Comparison of ENCODE assay signal across 9 mouse cellular contexts in genomic region chr13:54797356-54797755, GRCm38 (mm10). TPM values are rescaled to one million over a fixed set of nuclear protein-coding genes. Genes with fewer than 3 reads are reported as not detected.
DNase-seq lines count a peak whose midpoint lies in the region; TF ChIP-seq lines count a peak whose summit lies in the region.
"Had no signal": no experiment of that assay in that cellular context is flagged by ENCODE, and none has a peak within 500 bp of the region (broad histone marks: within the 10 kb centered on the region; RNA-seq: fewer than 3 reads in every experiment).

No protein-coding gene starts in this region.

- TF ChIP-seq EP300 in heart, adult 2 months (IDR thresholded peaks at IDR 0.05; ENCODE audit: insufficient read depth, low read depth, low read length): no peak

- intact Hi-C loops in heart, adult 2 months (cut with DNase I): no loop called here

- no peak for TF ChIP-seq POLR2A in heart, adult 2 months (IDR thresholded peaks at IDR 0.05; ENCODE audit: insufficient read depth, low read depth, low read length)
- no peak for TF ChIP-seq POLR2A in spleen, adult 2 months (IDR thresholded peaks at IDR 0.05; ENCODE audit: low read depth, low read length)
- TF ChIP-seq POLR2A in brain, embryonic 14.5 days (IDR thresholded peaks at IDR 0.05; ENCODE audit: borderline replicate concordance, extremely low read depth, insufficient read depth, insufficient read length, poor library complexity, severe bottlenecking): no peak
- no peak for TF ChIP-seq POLR2A in small intestine, adult 2 months (IDR thresholded peaks at IDR 0.05; ENCODE audit: low read depth, low read length)

- H3K4me1 ChIP-seq in heart, adult 2 months (ENCODE audit: control insufficient read depth, insufficient read depth, low read length): no peaks in the 10 kb centered on the region; the same call in 1 of the 2 replicates
- no peaks in the 10 kb centered on the region for H3K4me1 ChIP-seq in spleen, adult 2 months (ENCODE audit: control insufficient read depth, insufficient read depth, insufficient read length)
- H3K4me1 ChIP-seq in small intestine, adult 2 months (ENCODE audit: control insufficient read depth, insufficient read depth, insufficient read length, low read length): no peaks in the 10 kb centered on the region
- H3K4me1 ChIP-seq: neural tube, embryonic 12.5 days had no signal

- no peak overlapping the region for H3K4me3 ChIP-seq in heart, adult 2 months
- H3K4me3 ChIP-seq in spleen, adult 2 months (ENCODE audit: extremely low read depth, insufficient read depth, insufficient read length): no peak overlapping the region
- H3K4me3 ChIP-seq in small intestine, adult 2 months (ENCODE audit: low read depth, low read length): no peak overlapping the region
- H3K4me3 ChIP-seq: neural tube, embryonic 12.5 days had no signal

- H3K27me3 ChIP-seq in heart, adult 2 months (ENCODE audit: control insufficient read depth, insufficient read depth, low read length): no peaks in the 10 kb centered on the region
- H3K27me3 ChIP-seq in spleen, adult 2 months (ENCODE audit: control insufficient read depth, insufficient read depth, low read length): no peaks in the 10 kb centered on the region
- no peaks in the 10 kb centered on the region for H3K27me3 ChIP-seq in small intestine, adult 2 months (ENCODE audit: control insufficient read depth, insufficient read depth, low read length)

- peak; percentile 91 for TF ChIP-seq CTCF in heart, adult 2 months (IDR thresholded peaks at IDR 0.05)
- peak; percentile 67; the same call in 1 of the 2 replicates for TF ChIP-seq CTCF in spleen, adult 2 months (IDR thresholded peaks at IDR 0.05; ENCODE audit: extremely low read depth, insufficient read depth, insufficient read length, insufficient replicate concordance)
- peak; percentile 88; the same call in 1 of the 2 replicates for TF ChIP-seq CTCF in brain, embryonic 14.5 days (IDR thresholded peaks at IDR 0.05; ENCODE audit: borderline replicate concordance, extremely low read depth, insufficient read depth, insufficient read length)
- peak; percentile 51; the same call in 1 of the 2 replicates for TF ChIP-seq CTCF in small intestine, adult 2 months (IDR thresholded peaks at IDR 0.05; ENCODE audit: extremely low read depth, insufficient read length, insufficient replicate concordance, low read depth, low read length)

- no peak overlapping the region for H3K9ac ChIP-seq in heart, adult 2 months (ENCODE audit: low read depth, low read length)
- H3K9ac ChIP-seq: neural tube, embryonic 12.5 days had no signal

- no peaks in the 10 kb centered on the region for H3K79me2 ChIP-seq in heart, adult 2 months (replicated peaks; ENCODE audit: control insufficient read depth, insufficient read depth, low read length)

- DNase-seq in heart, adult 2 months: peak in 1 of 2 experiments; percentile 33
- no peak for DNase-seq in heart, adult 11 months
- no peak for DNase-seq in spleen, adult 2 months (ENCODE audit: low read depth in 1 of 2, low spot score in 2 of 2)
- DNase-seq in spleen, postnatal 14 days (ENCODE audit: low spot score in 2 of 2): no peak
- peak; percentile 68 for DNase-seq in brain, embryonic 14.5 days (ENCODE audit: low read depth)
- peak; percentile 67 for DNase-seq in layer of hippocampus, adult 9-10 months (ENCODE audit: low spot score)
- no peak for DNase-seq in frontal cortex, postnatal 25 days (ENCODE audit: low spot score in 2 of 2)

- 43% methylated on average over 4 of the region's 4 CpGs for WGBS in heart, adult 2 months
- 50% methylated on average over 4 of the region's 4 CpGs for WGBS in spleen, adult 2 months
- WGBS in small intestine, adult 2 months: 45% methylated on average over 4 of the region's 4 CpGs

- H3K36me3 ChIP-seq in heart, adult 2 months (ENCODE audit: control insufficient read depth, insufficient read depth, low read length): no peaks in the 10 kb centered on the region
- H3K36me3 ChIP-seq in spleen, adult 2 months (ENCODE audit: control insufficient read depth, insufficient read depth, low read length): no peaks in the 10 kb centered on the region
- H3K36me3 ChIP-seq in small intestine, adult 2 months (ENCODE audit: control insufficient read depth, insufficient read depth, low read length): no peaks in the 10 kb centered on the region
- H3K36me3 ChIP-seq: neural tube, embryonic 12.5 days had no signal

- H3K27ac ChIP-seq in heart, adult 2 months: no peak overlapping the region
- H3K27ac ChIP-seq in spleen, adult 2 months (ENCODE audit: insufficient read depth, low read length): no peak overlapping the region
- H3K27ac ChIP-seq in small intestine, adult 2 months (ENCODE audit: insufficient read depth, low read depth, low read length): no peak overlapping the region
- H3K27ac ChIP-seq: neural tube, embryonic 12.5 days had no signal

RNA-seq across cellular contexts. Expression of gene Tspan17, which starts 8.2 kb away (rescaled TPM):
- total RNA-seq in heart, adult 2 months (2021): 10 to 100 TPM; 10.0 to 12.7 TPM
- polyA plus RNA-seq in heart, adult 2 months (2012; rRNA removed): 7.2 and 7.6 TPM in 2 replicates
- 5.2 and 6.2 TPM in 2 replicates for polyA plus RNA-seq in spleen, adult 2 months (2012; rRNA removed)
- polyA plus RNA-seq in brain, embryonic 14.5 days (2012; rRNA removed): 14.4 and 23.1 TPM in 2 replicates
- polyA plus RNA-seq in small intestine, adult 2 months (2012; rRNA removed): 4.9 and 16.0 TPM in 2 replicates

RNA-seq across cellular contexts. Expression of gene Eif4e1b, which starts 13.6 kb away (rescaled TPM):
- not detected for total RNA-seq in heart, adult 2 months (2021)
- not detected in 2 replicates for polyA plus RNA-seq in heart, adult 2 months (2012; rRNA removed)
- not detected in 2 replicates for polyA plus RNA-seq in spleen, adult 2 months (2012; rRNA removed)
- polyA plus RNA-seq in brain, embryonic 14.5 days (2012; rRNA removed): not detected in 2 replicates
- not detected in 2 replicates for polyA plus RNA-seq in small intestine, adult 2 months (2012; rRNA removed)
- polyA plus RNA-seq: neural tube, embryonic 12.5 days had no signal

RNA-seq across cellular contexts. Expression of gene Sncb, which starts 31.0 kb away (rescaled TPM):
- total RNA-seq in heart, adult 2 months (2021): not detected
- polyA plus RNA-seq in heart, adult 2 months (2012; rRNA removed): 0.20 and 0.31 TPM in 2 replicates
- 0.16 and 0.22 TPM in 2 replicates for polyA plus RNA-seq in spleen, adult 2 months (2012; rRNA removed)
- polyA plus RNA-seq in brain, embryonic 14.5 days (2012; rRNA removed): 45.8 and 73.6 TPM in 2 replicates
- polyA plus RNA-seq in small intestine, adult 2 months (2012; rRNA removed): 0.37 and 0.63 TPM in 2 replicates

RNA-seq across cellular contexts. Expression of gene Gprin1, which starts 47.7 kb away (rescaled TPM):
- not detected for total RNA-seq in heart, adult 2 months (2021)
- 0.03 TPM in 1 of 2 replicates, not detected in the other for polyA plus RNA-seq in heart, adult 2 months (2012; rRNA removed)
- 0.05 and 0.06 TPM in 2 replicates for polyA plus RNA-seq in spleen, adult 2 months (2012; rRNA removed)
- polyA plus RNA-seq in brain, embryonic 14.5 days (2012; rRNA removed): 77.7 and 109 TPM in 2 replicates
- polyA plus RNA-seq in small intestine, adult 2 months (2012; rRNA removed): 0.14 and 0.18 TPM in 2 replicates

Comparison
In these comparisons a context has a peak if more than half of its experiments do, and no peak if none do; other contexts are left out.
1. DNase-seq: peak in brain, embryonic 14.5 days (single experiment) and layer of hippocampus, adult 9-10 months (single experiment); none in heart, adult 11 months (single experiment), spleen, adult 2 months (0 of 2), spleen, postnatal 14 days (0 of 2) and frontal cortex, postnatal 25 days (0 of 2).
2. RNA of gene Sncb, which starts 31.0 kb away (polyA plus RNA-seq): 45.8 to 73.6 TPM in brain, embryonic 14.5 days; 0.37 to 0.63 TPM in small intestine, adult 2 months, 0.20 to 0.31 TPM in heart, adult 2 months and 0.16 to 0.22 TPM in spleen, adult 2 months; every median in the first group is over 10 times any median in the second.
3. Peak in every context shown above with its lines, with median percentiles within 50 percentile points of each other: CTCF ChIP-seq.